Mouse (Mus musculus) midbrain, postnatal 0 days (tissue): Measurements from ENCODE around the gene Plscr1. TPM values are rescaled to one million over a fixed set of nuclear protein-coding genes. Genes with fewer than 3 reads are reported as not detected.

Source experiments
- ATAC-seq: fragments of 200-750 bp; cut with Nextera tagmentation; 2 replicates; pipeline ENCODE4 v1.8.0; 2017; ENCODE audit warnings: moderate number of reproducible peaks, mild to moderate bottlenecking, moderate TSS enrichment, moderate library complexity; ENCODE audit not compliant: low FRiP score
- DNase-seq: peaks from one replicate; pipeline ENCODE4 v3.0.0-alpha.2; 2015; ENCODE audit warnings: low spot score
- H3K27ac ChIP-seq: fragments of 300-500 bp; sonication (generic); 2 replicates; pipeline ENCODE4 v1.5.1; 2014; ENCODE audit warnings: low read depth, mild to moderate bottlenecking, low read length, mixed read lengths
- H3K27me3 ChIP-seq: fragments of 300-500 bp; sonication (generic); 2 replicates; pipeline ENCODE4 v1.6.1; 2014; ENCODE audit warnings: low read length, control low read depth, mixed read lengths; ENCODE audit not compliant: insufficient read depth
- H3K36me3 ChIP-seq: fragments of 300-500 bp; sonication (generic); 2 replicates; pipeline ENCODE4 v1.6.1; 2014; ENCODE audit warnings: low read length, control low read depth, mixed read lengths; ENCODE audit not compliant: insufficient read depth
- H3K4me1 ChIP-seq: fragments of 300-500 bp; sonication (generic); 2 replicates; pipeline ENCODE4 v1.6.1; 2014; ENCODE audit warnings: mild to moderate bottlenecking, control low read depth, antibody characterized with exemption, low read length, mixed read lengths; ENCODE audit not compliant: insufficient read depth
- H3K4me2 ChIP-seq: fragments of 300-500 bp; sonication (generic); 2 replicates; pipeline ENCODE4 v1.6.1; 2014; ENCODE audit warnings: low read depth, mild to moderate bottlenecking, low read length, mixed read lengths; ENCODE audit not compliant: poor library complexity, severe bottlenecking
- H3K4me3 ChIP-seq: fragments of 300-500 bp; sonication (generic); 2 replicates; pipeline ENCODE4 v1.5.1; 2014; ENCODE audit warnings: low read depth, mild to moderate bottlenecking, low read length, moderate library complexity
- H3K9ac ChIP-seq: fragments of 300-500 bp; sonication (generic); replicated peaks from 2 replicates; pipeline ENCODE4 v1.6.1; 2014; ENCODE audit warnings: mild to moderate bottlenecking, low read length, moderate library complexity, mixed read lengths; ENCODE audit not compliant: poor library complexity, severe bottlenecking
- H3K9me3 ChIP-seq: fragments of 300-500 bp; sonication (generic); 2 replicates; pipeline ENCODE4 v1.6.1; 2016; ENCODE audit warnings: low read length, control low read depth
- CTCF ChIP-seq: IDR thresholded peaks from 2 replicates; pipeline ENCODE4 v1.5.1; 2016; ENCODE audit warnings: antibody characterized with exemption, mild to moderate bottlenecking
- WGBS: fragments of 180-500 bp; shearing (Covaris S2); extraction: QIAGEN DNeasy Blood & Tissue Kit; methylation state at CpG from one replicate; pipeline ENCODE4 v1.1.7; 2014; 5-methylcytosine and 5-hydroxymethylcytosine counted together
- polyA plus RNA-seq: library from polyadenylated mRNA; unstranded; fragments of >200 nt; fragmentation: Nextera tagmentation; extraction: Ambion mirVana; gene quantifications from 2 replicates; pipeline ENCODE4 v1.2.1, GENCODE M21; 2015
- total RNA-seq: library from RNA; depleted of rRNA; stranded (reverse); fragments of >200 nt; gene quantifications from 2 replicates; pipeline ENCODE4 v1.2.3, GENCODE M21; 2014

Plscr1 gene
- total and polyA plus RNA-seq, 2 experiments from 2014 or later, result 6.6 to 6.7 TPM

DNA sequence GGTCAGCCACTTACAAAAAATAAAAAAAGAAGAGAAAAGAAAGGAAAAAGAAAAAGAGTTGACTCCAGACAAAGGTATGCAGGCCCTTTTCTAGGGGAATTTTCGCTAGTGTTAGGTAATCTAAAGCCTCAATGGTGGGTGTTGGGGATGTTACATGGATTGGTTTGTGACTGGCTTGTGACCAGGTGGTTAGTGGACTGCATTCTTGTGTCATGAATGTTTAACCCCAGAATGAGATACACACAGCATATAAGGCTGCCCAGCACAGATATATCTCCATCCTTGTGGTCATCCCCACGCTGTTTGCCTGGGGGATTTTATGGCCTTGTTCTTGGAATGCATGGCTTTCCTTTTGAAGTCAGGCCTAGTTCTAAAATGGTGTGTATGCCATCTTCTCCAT is 23.7 kb downstream of the Plscr1 start:
- 88% methylated on average over 2 of the region's 2 CpGs for WGBS
- no peak for DNase-seq
- no peak overlapping the region for H3K27ac ChIP-seq
- no peak for TF ChIP-seq CTCF
- no peaks in the 10 kb centered on the region for H3K9me3 ChIP-seq
- H3K4me2 ChIP-seq, result no peak overlapping the region
- H3K9ac ChIP-seq, result no peak overlapping the region
- H3K4me3 ChIP-seq, result no peak overlapping the region
- H3K27me3 ChIP-seq, result no peaks in the 10 kb centered on the region
- H3K4me1 ChIP-seq, result no peaks in the 10 kb centered on the region
- ATAC-seq, result no peak
- no peaks in the 10 kb centered on the region for H3K36me3 ChIP-seq

DNA sequence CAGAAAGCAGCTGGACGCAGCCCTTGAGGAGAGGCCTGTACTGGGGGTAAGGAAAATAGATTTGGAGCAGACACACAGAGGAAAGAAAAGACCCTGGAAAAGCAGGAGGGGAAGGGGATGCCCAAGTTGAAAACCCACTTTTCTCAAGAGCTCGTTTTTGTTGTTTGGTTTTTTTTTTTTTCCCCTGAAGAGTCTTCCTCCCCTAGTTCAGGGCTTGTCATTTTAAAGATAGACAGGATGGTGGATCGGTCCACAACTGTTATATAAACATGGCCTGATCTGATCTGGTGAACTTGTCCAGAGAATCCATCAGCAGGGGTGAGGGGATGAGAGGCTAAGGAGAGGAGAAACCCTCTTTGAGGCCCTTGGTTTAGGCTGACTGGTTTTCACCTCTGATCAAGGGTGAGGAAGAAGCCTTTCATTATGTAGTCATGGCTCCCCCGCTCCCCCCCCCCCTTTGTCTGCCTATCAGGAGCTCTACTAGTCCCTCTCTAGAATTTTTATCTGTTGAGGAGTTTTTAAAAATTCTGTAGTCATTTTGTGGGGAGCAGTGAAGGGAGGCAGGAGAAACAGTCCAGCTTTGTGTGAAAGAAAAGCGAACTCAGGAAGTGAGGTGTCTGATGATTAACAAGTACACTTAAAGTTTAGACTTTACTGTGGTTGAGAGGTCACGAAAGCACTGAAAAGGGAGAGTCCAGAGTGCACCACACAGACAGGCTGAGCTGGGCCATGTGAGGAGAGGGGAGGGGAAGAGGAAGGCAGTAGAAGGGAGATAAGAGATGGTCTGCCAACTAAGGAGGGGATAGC is 24.6 kb downstream of the Plscr1 start:
- ATAC-seq, result no peak
- no peaks in the 10 kb centered on the region for H3K27me3 ChIP-seq
- WGBS, result 79% methylated on average over 6 of the region's 6 CpGs
- no peak overlapping the region for H3K27ac ChIP-seq
- no peaks in the 10 kb centered on the region for H3K4me1 ChIP-seq
- H3K36me3 ChIP-seq, result no peaks in the 10 kb centered on the region
- no peaks in the 10 kb centered on the region for H3K9me3 ChIP-seq
- no peak for TF ChIP-seq CTCF
- H3K4me3 ChIP-seq, result no peak overlapping the region
- DNase-seq, result no peak
- no peak overlapping the region for H3K4me2 ChIP-seq
- no peak overlapping the region for H3K9ac ChIP-seq

DNA sequence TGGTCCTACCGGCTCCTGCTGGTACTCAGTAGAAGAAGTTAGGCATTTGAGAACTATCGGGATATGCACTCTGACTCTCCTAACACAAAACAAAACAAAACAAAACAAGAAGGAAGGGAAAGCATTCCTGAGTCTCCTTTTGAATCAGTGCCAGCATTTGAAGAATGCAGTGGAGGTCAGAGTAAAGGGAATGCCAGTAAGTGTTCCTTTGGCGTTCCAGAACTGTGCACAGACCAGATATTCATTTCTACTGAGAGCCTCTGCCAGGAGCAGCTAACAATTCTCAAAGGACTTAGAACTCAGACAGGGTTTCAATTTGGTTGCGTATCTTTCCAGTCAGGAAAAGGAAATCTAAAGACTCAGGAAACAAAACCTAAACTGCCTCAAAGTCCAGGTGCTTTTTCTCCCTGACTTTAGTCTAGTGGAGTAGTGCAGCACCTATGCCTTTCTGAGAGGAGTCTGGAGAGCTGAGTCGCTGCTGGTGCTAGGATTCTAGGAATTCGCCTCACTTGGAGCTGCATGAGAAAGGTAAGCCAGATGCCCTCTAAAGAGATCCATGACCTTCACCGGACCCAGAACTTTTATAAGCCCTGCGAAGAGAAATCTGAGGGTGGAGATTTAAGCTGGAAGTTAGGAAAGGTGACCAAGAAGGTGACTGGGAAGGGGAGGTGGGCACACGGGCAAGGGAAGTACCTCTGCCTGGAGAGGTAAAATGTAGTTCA is 26.1 kb downstream of the Plscr1 start, which contains the start of gene Plscr2:
Plscr2 (plus strand) TSS at position 117 of the 722 bp plus-strand sequence.
- no peak within 1 kb of the TSS for H3K27ac ChIP-seq
- TF ChIP-seq CTCF, result no peak
- WGBS, result 73% methylated on average over 9 of the region's 9 CpGs
- no peak within 1 kb of the TSS for H3K4me3 ChIP-seq
- H3K4me1 ChIP-seq, result no peaks in the 10 kb centered on the region
- ATAC-seq (no peak), DNase-seq (no peak)
- no peaks in the 10 kb centered on the region for H3K36me3 ChIP-seq
- H3K27me3 ChIP-seq, result no peaks in the 10 kb centered on the region
- H3K9me3 ChIP-seq, result no peaks in the 10 kb centered on the region
- H3K9ac ChIP-seq, result no peak within 1 kb of the TSS
- no peak within 1 kb of the TSS for H3K4me2 ChIP-seq

DNA sequence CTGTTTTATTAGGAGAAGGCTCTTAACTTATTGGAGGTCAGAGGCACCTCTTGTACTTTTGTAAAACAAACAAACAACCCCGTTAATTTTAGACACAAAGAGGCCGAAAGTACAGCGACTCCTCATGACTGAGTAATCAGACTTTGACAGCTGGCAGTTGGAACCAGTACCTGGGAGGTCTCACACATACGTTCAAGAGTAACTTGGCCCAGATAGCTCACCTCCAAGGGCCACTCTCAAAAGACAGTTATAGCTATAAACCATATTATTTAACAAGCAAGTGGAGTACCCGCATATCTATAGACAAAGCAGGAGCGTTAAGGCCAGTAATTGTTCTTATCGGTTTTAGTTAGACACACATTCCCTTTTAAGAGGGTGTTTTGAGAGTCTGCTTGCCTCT is 26.8 kb downstream of the Plscr1 start:
- Histone ChIP-seq H3K27me3 (no peaks in the 10 kb centered on the region), H3K4me1 (no peaks in the 10 kb centered on the region), H3K27ac (no peak overlapping the region), H3K4me3 (no peak overlapping the region), H3K9me3 (no peaks in the 10 kb centered on the region), H3K36me3 (no peaks in the 10 kb centered on the region), H3K9ac (no peak overlapping the region), H3K4me2 (no peak overlapping the region)
- no peak for TF ChIP-seq CTCF
- ATAC-seq, result no peak
- 87% methylated on average over 7 of the region's 7 CpGs for WGBS
- no peak for DNase-seq

DNA sequence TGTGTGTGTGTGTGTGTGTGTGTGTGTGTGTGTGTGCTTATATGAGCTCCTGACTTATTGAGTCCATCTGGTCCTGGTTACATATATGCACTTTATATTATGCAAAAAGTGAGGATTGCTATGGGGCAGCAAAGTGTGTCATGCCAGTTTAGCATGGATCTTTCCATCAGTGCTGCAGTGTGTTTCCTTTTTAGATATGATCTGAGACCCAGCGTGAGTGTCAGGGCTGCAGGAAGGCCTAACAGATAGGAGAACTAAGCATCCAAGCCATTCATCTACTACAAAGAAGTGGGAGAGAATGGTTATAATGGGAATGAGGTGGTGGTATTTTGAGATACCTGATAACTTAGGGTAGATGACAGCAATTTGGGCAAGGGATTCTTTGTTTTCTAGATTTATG is 30.5 kb downstream of the Plscr1 start:
- DNase-seq (no peak), ATAC-seq (no peak)
- Histone ChIP-seq H3K36me3 (no peaks in the 10 kb centered on the region), H3K27me3 (no peaks in the 10 kb centered on the region), H3K9me3 (no peaks in the 10 kb centered on the region), H3K27ac (no peak overlapping the region), H3K4me2 (no peak overlapping the region), H3K4me3 (no peak overlapping the region), H3K4me1 (no peaks in the 10 kb centered on the region), H3K9ac (no peak overlapping the region)
- 94% methylated on average over 1 of the region's 1 CpGs for WGBS
- no peak for TF ChIP-seq CTCF

DNA sequence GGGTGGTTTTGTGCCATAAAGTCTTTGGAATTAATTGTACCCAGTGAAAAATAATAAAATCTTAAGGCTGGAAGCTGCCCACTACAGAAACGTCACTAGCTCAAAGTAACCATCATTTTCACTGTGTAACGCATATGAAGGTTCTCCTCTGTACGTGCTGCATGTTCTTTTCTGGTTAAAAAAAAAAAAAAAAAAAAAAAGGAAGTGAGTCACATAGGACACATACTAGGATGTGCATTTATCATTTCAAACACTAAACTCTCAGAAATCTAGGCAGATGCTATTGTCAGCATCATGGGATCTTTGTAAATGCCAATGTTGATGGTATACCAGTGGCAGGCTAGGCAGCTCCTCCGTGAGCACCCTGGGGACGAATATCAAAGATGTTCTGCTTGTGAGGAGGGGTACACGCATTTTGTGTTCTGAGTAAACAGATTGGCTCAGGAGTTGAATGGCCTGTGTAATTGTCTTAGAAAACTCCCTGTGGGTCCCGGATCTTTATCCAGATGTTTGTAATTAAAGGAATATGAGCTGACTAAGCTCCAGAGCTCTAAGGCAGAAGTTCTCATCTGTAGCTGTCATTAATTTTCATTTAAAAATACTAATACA is 33.1 kb downstream of the Plscr1 start:
- ATAC-seq (no peak), DNase-seq (peak; percentile 31)
- WGBS, result 39% methylated on average over 7 of the region's 7 CpGs
- no peak overlapping the region for H3K27ac ChIP-seq
- no peak overlapping the region for H3K9ac ChIP-seq
- H3K4me2 ChIP-seq, result no peak overlapping the region
- H3K36me3 ChIP-seq, result no peaks in the 10 kb centered on the region
- no peaks in the 10 kb centered on the region for H3K9me3 ChIP-seq
- no peaks in the 10 kb centered on the region for H3K27me3 ChIP-seq
- H3K4me3 ChIP-seq, result no peak overlapping the region
- TF ChIP-seq CTCF, result no peak
- no peaks in the 10 kb centered on the region for H3K4me1 ChIP-seq
